In genomic region chr7:141902269-141902729, GRCm38 (mm10) we compare ENCODE assay signal across 8 mouse cellular contexts. TPM values are rescaled to one million over a fixed set of nuclear protein-coding genes. Genes with fewer than 3 reads are reported as not detected.
DNase-seq lines count a peak whose midpoint lies in the region; ATAC-seq and TF ChIP-seq lines count a peak whose summit lies in the region.

No protein-coding gene starts in this region.

- peaks cover 18% of the 10 kb centered on the region for H3K4me1 ChIP-seq in bone marrow macrophage, adult 2 months (ENCODE audit: control insufficient read depth, insufficient read depth, low read length)
- peaks cover 11% of the 10 kb centered on the region for H3K4me1 ChIP-seq in embryonic fibroblast, embryonic 13.5 days (ENCODE audit: control insufficient read depth, insufficient read depth, low read length)
- peaks cover 17% of the 10 kb centered on the region for H3K4me1 ChIP-seq in kidney, embryonic 14.5 days (ENCODE audit: control insufficient read depth, insufficient read depth, low read length)
- H3K4me1 ChIP-seq in limb, embryonic 15.5 days: peaks cover 17% of the 10 kb centered on the region

- H3K4me3 ChIP-seq in bone marrow macrophage, adult 2 months (ENCODE audit: insufficient read depth, low read length): peak overlapping the region; percentile 99
- peak overlapping the region; percentile 90 for H3K4me3 ChIP-seq in embryonic fibroblast, embryonic 13.5 days (ENCODE audit: insufficient read depth, low read length)
- H3K4me3 ChIP-seq in kidney, embryonic 14.5 days (ENCODE audit: low read length): peak overlapping the region; percentile 87
- H3K4me3 ChIP-seq in limb, embryonic 15.5 days: peak overlapping the region; percentile 82

- peak; percentile 98 for ATAC-seq in kidney, embryonic 14.5 days (ENCODE audit: low FRiP score, low TSS enrichment)
- peak; percentile 95 for ATAC-seq in limb, embryonic 15.5 days (ENCODE audit: insufficient number of reproducible peaks, low FRiP score, low TSS enrichment, low read depth)

- WGBS in kidney, embryonic 14.5 days: under 1% methylated on average over 43 of the region's 44 CpGs
- WGBS in limb, embryonic 15.5 days: under 1% methylated on average over 44 of the region's 44 CpGs

- no peaks in the 10 kb centered on the region; the same call in 1 of the 2 replicates for H3K9me3 ChIP-seq in kidney, embryonic 14.5 days (ENCODE audit: control insufficient read depth, low read length)
- H3K9me3 ChIP-seq in limb, embryonic 15.5 days: no peaks in the 10 kb centered on the region

- H3K9ac ChIP-seq in kidney, embryonic 14.5 days (ENCODE audit: low read depth, low read length): peak overlapping the region; percentile 94
- H3K9ac ChIP-seq in limb, embryonic 15.5 days: peak overlapping the region; percentile 86

- TF ChIP-seq POLR2A in bone marrow macrophage, adult 2 months (IDR thresholded peaks at IDR 0.05; ENCODE audit: borderline replicate concordance, low read depth, low read length): peak; percentile 62; the same call in 1 of the 2 replicates
- TF ChIP-seq POLR2A in embryonic fibroblast, embryonic 13.5 days (IDR thresholded peaks at IDR 0.05; ENCODE audit: low read depth, low read length): peak; percentile 91

- no peaks in the 10 kb centered on the region for H3K36me3 ChIP-seq in kidney, embryonic 14.5 days (ENCODE audit: control insufficient read depth, insufficient read depth, low read length)
- H3K36me3 ChIP-seq in limb, embryonic 15.5 days: no peaks in the 10 kb centered on the region

- H3K27me3 ChIP-seq in kidney, embryonic 14.5 days (ENCODE audit: control insufficient read depth, insufficient read depth, low read length): no peaks in the 10 kb centered on the region; the same call in 1 of the 2 replicates
- H3K27me3 ChIP-seq in limb, embryonic 15.5 days: peaks cover 14% of the 10 kb centered on the region

- peak; percentile 99 for DNase-seq in A20 (ENCODE audit: low read depth, low spot score)
- DNase-seq in heart, adult 9 months (ENCODE audit: low spot score in 2 of 2): peak; percentile 99
- peak; percentile 99 for DNase-seq in monocyte, adult 2 months (ENCODE audit: low read depth in 1 of 2, low spot score in 2 of 2)
- DNase-seq in spleen, postnatal 36 days (ENCODE audit: low spot score in 2 of 2): peak; percentile 100

- TF ChIP-seq CTCF in bone marrow macrophage, adult 2 months (IDR thresholded peaks at IDR 0.05; ENCODE audit: low read depth, low read length): no peak
- no peak for TF ChIP-seq CTCF in embryonic fibroblast, embryonic 13.5 days (IDR thresholded peaks at IDR 0.05; ENCODE audit: borderline replicate concordance, insufficient read depth, low read length)

- peak overlapping the region; percentile 23; the same call in 1 of the 2 replicates for H3K27ac ChIP-seq in bone marrow macrophage, adult 2 months (ENCODE audit: insufficient read depth, low read depth, low read length)
- no peak overlapping the region for H3K27ac ChIP-seq in embryonic fibroblast, embryonic 13.5 days (ENCODE audit: insufficient read depth, low read length)
- H3K27ac ChIP-seq in kidney, embryonic 14.5 days (ENCODE audit: low read depth, low read length): no peak overlapping the region
- peak overlapping the region; percentile 54 for H3K27ac ChIP-seq in limb, embryonic 15.5 days

- peak overlapping the region; percentile 57 for H3K4me2 ChIP-seq in kidney, embryonic 14.5 days (replicated peaks; ENCODE audit: low read depth, low read length)
- H3K4me2 ChIP-seq in limb, embryonic 15.5 days: peak overlapping the region; percentile 76

RNA-seq across cellular contexts. Expression of gene Tollip, which starts 16.0 kb away (rescaled TPM):
- 37.2 and 39.1 TPM in 2 replicates for polyA plus RNA-seq in bone marrow macrophage, adult 2 months (2012; ENCODE audit: insufficient read depth, insufficient read length, missing spikeins)
- polyA plus RNA-seq in embryonic fibroblast, embryonic 13.5 days (2011; ENCODE audit: insufficient read length, low read depth, missing spikeins): 40.3 and 43.8 TPM in 2 replicates
- polyA plus RNA-seq in kidney, embryonic 14.5 days (2014; fragmentation: Nextera tagmentation; extraction: Ambion mirVana): 21.0 and 45.8 TPM in 2 replicates
- polyA plus RNA-seq in limb, embryonic 15.5 days (2015; fragmentation: Nextera tagmentation; extraction: Ambion mirVana): 47.5 and 50.3 TPM in 2 replicates

RNA-seq across cellular contexts. Expression of gene Brsk2, which starts 47.3 kb away (rescaled TPM):
- not detected in 2 replicates for polyA plus RNA-seq in bone marrow macrophage, adult 2 months (2012; ENCODE audit: insufficient read depth, insufficient read length, missing spikeins)
- polyA plus RNA-seq in embryonic fibroblast, embryonic 13.5 days (2011; ENCODE audit: insufficient read length, low read depth, missing spikeins): not detected in 2 replicates
- polyA plus RNA-seq in kidney, embryonic 14.5 days (2014; fragmentation: Nextera tagmentation; extraction: Ambion mirVana): 0.46 and 0.69 TPM in 2 replicates
- polyA plus RNA-seq in limb, embryonic 15.5 days (2015; fragmentation: Nextera tagmentation; extraction: Ambion mirVana): 0.55 and 0.95 TPM in 2 replicates

Comparison
In these comparisons a context has a peak if more than half of its experiments do, and no peak if none do; other contexts are left out.
1. H3K27ac ChIP-seq: peak in bone marrow macrophage, adult 2 months (single experiment) and limb, embryonic 15.5 days (single experiment); none in embryonic fibroblast, embryonic 13.5 days (single experiment) and kidney, embryonic 14.5 days (single experiment).
2. Peak in every context shown above with its lines, with median percentiles within 50 percentile points of each other: DNase-seq and H3K4me3 ChIP-seq.